Mouse (Mus musculus) kidney, adult 2 months (tissue): Measurements from ENCODE around the gene Fbxl17.

ENCODE experiments used
- CTCF ChIP-seq: fragments of 200-500 bp; conservative IDR thresholded peaks from 2 replicates; pipeline ENCODE4 v1.5.1; 2011; ENCODE audit warnings: low read depth, mild to moderate bottlenecking, control low read depth, low read length, moderate library complexity, mixed read lengths; ENCODE audit not compliant: insufficient read depth, insufficient read length
- POLR2A ChIP-seq: fragments of 200-500 bp; IDR thresholded peaks from one replicate; pipeline ENCODE4 v1.6.1; 2011; ENCODE audit warnings: low read depth, low read length, control low read depth

DNA sequence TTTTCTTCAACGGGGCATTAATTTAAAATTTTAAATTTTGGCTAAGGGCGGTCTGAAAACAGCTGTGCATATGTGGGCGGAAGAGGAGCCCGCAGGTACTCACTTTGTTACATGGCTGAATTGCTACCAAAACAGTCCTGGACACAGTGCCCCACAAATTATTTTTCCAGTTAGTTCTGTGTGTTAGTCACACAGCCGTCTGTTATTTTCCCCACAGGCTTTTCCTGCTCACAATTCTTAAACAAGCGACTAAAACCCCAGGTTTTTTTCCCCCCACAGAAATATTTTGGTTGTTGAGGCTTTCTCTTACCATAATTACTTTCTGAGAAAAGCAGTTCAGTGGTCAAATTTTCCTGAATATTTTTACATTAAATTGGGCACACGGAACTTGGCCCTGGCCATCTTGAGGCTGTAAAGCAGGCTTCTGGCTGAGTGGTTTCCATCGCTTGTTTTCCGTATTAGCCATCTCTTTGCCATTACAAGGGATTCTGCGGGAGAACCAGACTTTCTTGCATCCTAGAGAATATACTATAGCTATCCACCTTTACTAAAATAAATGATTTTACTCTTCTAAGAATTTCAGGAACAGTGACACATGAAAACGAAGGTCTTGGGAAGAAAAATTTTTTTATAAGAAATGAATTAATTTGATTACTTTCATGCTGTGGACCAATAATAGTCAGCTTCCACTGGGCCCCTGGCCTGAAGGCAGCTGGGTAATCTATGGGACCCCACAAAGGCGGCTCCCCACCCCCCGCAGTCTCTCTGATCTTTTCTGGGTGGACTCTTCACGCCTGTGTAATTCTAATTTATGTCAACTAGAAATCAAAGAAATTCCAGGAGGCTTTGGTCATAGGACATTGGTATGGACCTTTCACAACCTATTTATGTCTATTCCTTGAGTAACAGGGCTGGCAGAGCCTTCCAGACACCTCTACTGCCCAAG, 424.5 kb downstream of the Fbxl17 start:
- TF ChIP-seq CTCF: no peak
- TF ChIP-seq POLR2A: no peak
